Mouse (Mus musculus) midbrain, embryonic 15.5 days (tissue): ENCODE results near the gene Ldlr. TPM values are rescaled to one million over a fixed set of nuclear protein-coding genes. Genes with fewer than 3 reads are reported as not detected.
"Not testable (repeated sequence)": the region's sequence is repeated elsewhere in the genome, so short reads cannot be mapped to it uniquely, and the experiment has no call there.

ENCODE experiments used
- ATAC-seq: fragments of 200-750 bp; cut with Nextera tagmentation; replicated peaks from 2 replicates; pipeline ENCODE4 v1.8.0; 2017; ENCODE audit warnings: moderate TSS enrichment
- H3K27ac ChIP-seq: fragments of 300-500 bp; sonication (generic); 2 replicates; pipeline ENCODE4 v1.5.1; 2015; ENCODE audit warnings: mild to moderate bottlenecking, inconsistent platforms
- H3K27me3 ChIP-seq: fragments of 300-500 bp; sonication (generic); replicated peaks from 2 replicates; pipeline ENCODE4 v1.6.1; 2015; ENCODE audit warnings: inconsistent platforms
- H3K36me3 ChIP-seq: fragments of 300-500 bp; sonication (generic); replicated peaks from 2 replicates; pipeline ENCODE4 v1.6.1; 2015; ENCODE audit warnings: inconsistent platforms
- H3K4me1 ChIP-seq: fragments of 300-500 bp; sonication (generic); 2 replicates; pipeline ENCODE4 v1.6.1; 2015; ENCODE audit warnings: inconsistent platforms
- H3K4me2 ChIP-seq: fragments of 300-500 bp; sonication (generic); 2 replicates; pipeline ENCODE4 v1.6.1; 2015; ENCODE audit warnings: inconsistent platforms, mild to moderate bottlenecking, moderate library complexity
- H3K4me3 ChIP-seq: fragments of 300-500 bp; sonication (generic); 2 replicates; pipeline ENCODE4 v1.5.1; 2015; ENCODE audit warnings: mild to moderate bottlenecking, inconsistent platforms
- H3K9ac ChIP-seq: fragments of 300-500 bp; sonication (generic); 2 replicates; pipeline ENCODE4 v1.6.1; 2015; ENCODE audit warnings: mild to moderate bottlenecking, inconsistent platforms
- H3K9me3 ChIP-seq: fragments of 300-500 bp; sonication (generic); 2 replicates; pipeline ENCODE4 v1.6.1; 2016; ENCODE audit warnings: inconsistent platforms
- WGBS: fragments of 180-500 bp; shearing (Covaris S2); methylation state at CpG from one replicate; pipeline ENCODE4 v1.1.7; 2015; ENCODE audit warnings: mixed read lengths; 5-methylcytosine and 5-hydroxymethylcytosine counted together
- polyA plus RNA-seq: library from polyadenylated mRNA; unstranded; fragments of >200 nt; fragmentation: Nextera tagmentation; extraction: Ambion mirVana; gene quantifications from 2 replicates; pipeline ENCODE4 v1.2.1, GENCODE M21; 2015

Ldlr gene
- polyA plus RNA-seq: 15.8 and 15.9 TPM in 2 replicates

DNA sequence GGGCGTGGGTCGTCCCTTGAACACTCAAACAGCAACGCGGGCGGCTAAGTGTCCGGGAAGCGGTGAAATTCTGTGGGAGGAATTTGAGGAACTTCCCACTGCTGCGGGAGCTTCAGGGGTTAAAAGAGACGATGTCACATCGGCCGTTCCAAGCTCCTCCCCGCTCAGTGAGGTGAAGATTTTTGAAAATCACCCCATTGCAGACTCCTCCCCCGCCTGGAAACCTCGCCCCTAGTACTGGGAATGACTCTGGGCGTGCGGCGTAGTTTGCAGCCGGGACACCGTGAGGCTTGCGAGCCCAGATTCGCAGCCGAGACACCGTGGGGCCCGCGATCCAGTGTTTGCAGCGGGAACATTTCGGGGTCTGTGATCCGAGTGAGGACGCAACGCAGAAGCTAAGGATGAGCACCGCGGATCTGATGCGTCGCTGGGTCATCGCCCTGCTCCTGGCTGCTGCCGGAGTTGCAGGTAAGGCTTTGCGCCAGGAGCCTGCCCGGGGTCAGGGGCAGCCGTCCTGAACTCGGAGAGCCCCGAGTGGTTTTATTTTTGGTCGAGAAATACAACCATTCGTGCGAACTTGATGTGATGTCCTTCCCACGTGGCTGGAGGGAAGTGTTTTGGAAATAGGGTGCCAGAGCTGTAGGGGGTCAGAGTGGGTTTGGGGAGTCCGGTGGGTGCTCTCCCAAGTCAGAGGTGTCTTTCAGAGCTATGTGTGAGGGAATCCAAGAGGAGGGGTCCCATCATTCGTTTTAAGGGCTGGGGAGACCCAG, at the start of gene Ldlr:
Gene Ldlr (plus strand): TSS at position 107 of the 770 bp plus-strand sequence.
- peak within 1 kb of the TSS; percentile 53 for H3K9ac ChIP-seq
- no peaks in the 10 kb centered on the region for H3K9me3 ChIP-seq
- H3K27me3 ChIP-seq: no peaks in the 10 kb centered on the region
- peak; percentile 87 for ATAC-seq
- H3K4me1 ChIP-seq: peaks cover 31% of the 10 kb centered on the region
- H3K36me3 ChIP-seq: no peaks in the 10 kb centered on the region
- peak within 1 kb of the TSS; percentile 81 for H3K4me2 ChIP-seq
- WGBS: under 1% methylated on average over 47 of the region's 47 CpGs
- H3K27ac ChIP-seq: peak within 1 kb of the TSS; percentile 90
- H3K4me3 ChIP-seq: peak within 1 kb of the TSS; percentile 56

DNA sequence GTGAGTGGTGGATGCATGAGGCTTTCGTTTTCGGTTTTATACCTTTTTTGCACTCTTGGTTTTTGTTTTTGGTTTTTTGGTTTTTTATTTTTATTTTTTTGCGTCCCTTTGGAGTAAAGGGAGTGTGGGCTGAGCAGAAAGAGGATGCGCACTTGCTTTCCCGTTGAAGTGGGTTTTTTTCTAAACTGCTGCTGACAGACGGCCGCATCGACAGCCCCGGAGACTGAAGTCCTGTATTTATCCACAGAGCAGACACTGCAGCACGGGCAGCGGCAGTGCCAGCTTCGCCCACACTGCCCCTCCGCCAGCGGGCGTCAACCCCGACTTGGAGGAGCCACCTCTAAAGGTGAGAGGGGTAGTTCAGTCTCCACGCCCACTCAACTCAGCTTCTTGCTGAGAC, 45.6 kb upstream of the Ldlr start:
- Histone ChIP-seq H3K27me3 (no peaks in the 10 kb centered on the region), H3K36me3 (peaks cover 79% of the 10 kb centered on the region), H3K9ac (no peak overlapping the region), H3K4me1 (no peaks in the 10 kb centered on the region), H3K4me3 (no peak overlapping the region), H3K9me3 (no peaks in the 10 kb centered on the region), H3K27ac (no peak overlapping the region), H3K4me2 (no peak overlapping the region)
- ATAC-seq: no peak
- WGBS: 96% methylated on average over 17 of the region's 17 CpGs

DNA sequence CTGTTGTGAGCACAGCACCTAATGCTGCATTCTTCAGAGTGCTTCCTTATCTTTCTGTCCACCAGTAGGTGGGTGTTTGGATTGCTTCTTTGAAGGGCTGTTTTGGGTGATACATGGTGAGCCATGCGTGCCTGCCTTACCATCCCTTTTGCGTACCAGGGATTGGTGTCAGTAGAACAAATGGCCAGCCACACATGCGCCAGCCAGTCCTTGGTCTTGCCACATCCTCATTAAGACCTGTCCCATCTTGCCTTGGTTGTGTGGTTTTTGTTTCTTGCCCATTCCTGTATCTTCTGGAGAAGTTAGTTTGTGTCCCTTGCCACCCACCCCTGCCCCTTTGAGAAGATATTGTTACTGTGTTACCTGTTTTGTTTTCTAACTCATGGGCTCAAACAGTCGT, 42.8 kb upstream of the Ldlr start:
- 89% methylated on average over 4 of the region's 4 CpGs for WGBS
- no peak overlapping the region for H3K4me2 ChIP-seq

DNA sequence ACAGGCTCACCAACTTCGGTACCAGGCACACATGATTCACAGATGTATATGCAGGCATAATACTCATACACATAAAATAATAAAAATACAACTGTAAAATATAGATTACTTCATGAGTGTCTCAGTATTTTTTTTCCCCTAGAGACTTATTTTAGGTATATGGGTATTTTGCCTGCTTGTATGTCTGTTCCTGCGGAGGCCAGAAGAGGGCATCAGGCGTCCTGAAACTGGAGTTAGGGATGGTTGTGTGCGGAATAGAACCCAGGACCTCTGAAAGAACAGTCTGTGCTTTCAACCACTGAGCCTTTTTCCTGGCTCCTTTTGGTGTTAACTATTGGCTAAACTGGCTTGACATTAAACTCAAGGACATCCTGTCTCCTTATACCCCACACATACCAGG, 40.5 kb upstream of the Ldlr start:
- no peaks in the 10 kb centered on the region for H3K4me1 ChIP-seq
- H3K27me3 ChIP-seq: no peaks in the 10 kb centered on the region
- H3K27ac ChIP-seq: no peak overlapping the region
- peaks cover 72% of the 10 kb centered on the region for H3K36me3 ChIP-seq
- no peak overlapping the region for H3K4me2 ChIP-seq
- WGBS: 89% methylated on average over 4 of the region's 4 CpGs
- no peak overlapping the region for H3K4me3 ChIP-seq
- H3K9me3 ChIP-seq: no peaks in the 10 kb centered on the region
- no peak for ATAC-seq
- H3K9ac ChIP-seq: no peak overlapping the region

More for the DNA sequence above, 42.8 kb upstream of the Ldlr start:
- no peak for ATAC-seq
- Histone ChIP-seq H3K9me3 (no peaks in the 10 kb centered on the region), H3K4me3 (no peak overlapping the region), H3K27me3 (no peaks in the 10 kb centered on the region), H3K27ac (no peak overlapping the region), H3K9ac (no peak overlapping the region), H3K4me1 (no peaks in the 10 kb centered on the region), H3K36me3 (peaks cover 72% of the 10 kb centered on the region)

DNA sequence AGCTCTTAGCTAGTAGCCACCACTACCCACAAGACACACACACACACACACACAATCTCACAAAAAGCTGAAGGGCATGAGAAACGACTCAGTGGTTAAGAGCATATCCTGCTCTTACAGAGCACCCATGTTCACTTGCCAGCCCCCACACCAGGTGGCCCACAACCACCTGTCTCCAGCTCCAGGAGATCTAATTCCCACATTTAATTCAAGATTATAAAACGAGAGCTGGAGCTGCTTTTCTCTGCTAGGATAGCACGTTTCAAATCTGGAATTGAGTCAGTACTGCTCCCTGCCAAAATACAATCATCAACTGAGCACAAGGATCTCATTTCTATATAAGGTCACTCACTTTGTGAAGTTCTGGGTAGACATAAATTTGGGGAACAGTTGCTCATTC, 39.4 kb upstream of the Ldlr start:
- H3K4me3 ChIP-seq: no peak overlapping the region
- no peaks in the 10 kb centered on the region for H3K9me3 ChIP-seq
- H3K9ac ChIP-seq: no peak overlapping the region
- ATAC-seq: no peak
- WGBS: 86% methylated on average over 3 of the region's 3 CpGs
- no peaks in the 10 kb centered on the region for H3K27me3 ChIP-seq
- H3K27ac ChIP-seq: no peak overlapping the region
- H3K36me3 ChIP-seq: peaks cover 71% of the 10 kb centered on the region
- H3K4me2 ChIP-seq: no peak overlapping the region
- no peaks in the 10 kb centered on the region for H3K4me1 ChIP-seq

DNA sequence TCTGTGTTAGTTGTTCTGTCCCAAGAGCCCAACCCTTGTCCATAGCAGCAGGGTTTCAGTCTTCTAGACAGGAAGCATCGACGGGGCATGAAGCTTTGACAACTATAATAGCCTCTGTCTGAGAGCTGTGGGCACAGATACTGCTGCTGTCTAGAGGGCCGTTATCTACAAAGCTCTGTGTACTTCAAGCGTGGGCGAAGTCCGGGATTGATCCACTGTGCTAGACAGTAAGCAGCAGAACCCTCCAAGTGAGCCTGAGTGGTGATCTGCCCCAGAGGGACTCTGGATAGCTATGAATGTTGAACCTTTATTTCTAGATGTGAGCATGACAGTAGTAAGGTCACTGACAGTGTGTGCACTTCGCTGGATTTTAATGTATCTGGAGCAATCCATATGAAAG, 34.7 kb upstream of the Ldlr start:
- Histone ChIP-seq H3K9me3 (no peaks in the 10 kb centered on the region), H3K27me3 (no peaks in the 10 kb centered on the region), H3K27ac (no peak overlapping the region), H3K9ac (no peak overlapping the region), H3K36me3 (peaks cover 71% of the 10 kb centered on the region), H3K4me3 (no peak overlapping the region), H3K4me1 (no peaks in the 10 kb centered on the region), H3K4me2 (no peak overlapping the region)
- ATAC-seq: no peak
- 88% methylated on average over 7 of the region's 7 CpGs for WGBS

DNA sequence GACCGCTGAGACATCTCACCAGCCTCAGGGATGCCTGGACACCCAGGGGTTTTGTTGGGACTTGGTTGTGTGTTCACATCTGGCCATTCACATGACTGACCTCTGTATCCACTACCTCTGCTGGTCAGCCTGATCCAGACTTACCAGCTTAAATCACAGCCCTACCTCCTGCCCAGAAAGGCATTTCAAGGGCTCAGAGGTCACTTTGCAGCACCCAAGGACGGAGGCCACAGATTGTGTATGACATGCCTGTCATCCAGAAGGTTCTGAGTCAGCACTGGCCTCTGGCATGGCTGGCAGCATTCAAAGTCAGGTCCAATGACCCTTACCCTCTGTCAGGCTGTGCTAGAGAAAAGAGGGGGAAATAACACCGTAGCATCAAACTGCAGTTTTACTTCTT, 33.3 kb upstream of the Ldlr start:
- H3K36me3 ChIP-seq: peaks cover 67% of the 10 kb centered on the region
- WGBS: 90% methylated on average over 3 of the region's 3 CpGs

DNA sequence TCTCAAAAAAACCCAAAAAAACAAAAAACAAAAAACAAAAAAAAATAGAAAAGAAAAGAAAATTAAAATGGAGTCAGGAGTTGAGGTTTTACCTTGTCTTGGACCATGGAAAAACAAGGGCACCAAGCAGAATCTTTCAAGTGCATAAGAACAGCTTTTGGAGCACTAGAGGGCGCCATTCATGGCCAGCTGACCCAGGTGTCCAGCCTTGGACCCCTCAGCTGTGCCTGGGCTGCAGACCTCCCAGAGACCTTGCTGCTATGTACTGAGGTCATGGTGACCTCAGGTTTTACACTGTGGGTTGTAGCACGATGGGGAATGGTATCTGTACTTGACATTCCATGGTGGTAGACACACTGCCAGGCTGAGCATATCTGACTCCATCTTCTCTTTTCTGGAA, 31.4 kb upstream of the Ldlr start:
- Histone ChIP-seq H3K27me3 (no peaks in the 10 kb centered on the region), H3K4me1 (no peaks in the 10 kb centered on the region), H3K9ac (no peak overlapping the region), H3K27ac (no peak overlapping the region), H3K4me3 (no peak overlapping the region), H3K4me2 (no peak overlapping the region), H3K9me3 (no peaks in the 10 kb centered on the region), H3K36me3 (peaks cover 60% of the 10 kb centered on the region)
- ATAC-seq: no peak
- 55% methylated on average over 2 of the region's 2 CpGs for WGBS

More for the DNA sequence above, 33.3 kb upstream of the Ldlr start:
- H3K27ac ChIP-seq: no peak overlapping the region
- no peak overlapping the region for H3K4me2 ChIP-seq
- no peak overlapping the region for H3K9ac ChIP-seq
- H3K27me3 ChIP-seq: no peaks in the 10 kb centered on the region
- no peaks in the 10 kb centered on the region for H3K9me3 ChIP-seq
- H3K4me3 ChIP-seq: no peak overlapping the region
- H3K4me1 ChIP-seq: no peaks in the 10 kb centered on the region
- no peak for ATAC-seq

DNA sequence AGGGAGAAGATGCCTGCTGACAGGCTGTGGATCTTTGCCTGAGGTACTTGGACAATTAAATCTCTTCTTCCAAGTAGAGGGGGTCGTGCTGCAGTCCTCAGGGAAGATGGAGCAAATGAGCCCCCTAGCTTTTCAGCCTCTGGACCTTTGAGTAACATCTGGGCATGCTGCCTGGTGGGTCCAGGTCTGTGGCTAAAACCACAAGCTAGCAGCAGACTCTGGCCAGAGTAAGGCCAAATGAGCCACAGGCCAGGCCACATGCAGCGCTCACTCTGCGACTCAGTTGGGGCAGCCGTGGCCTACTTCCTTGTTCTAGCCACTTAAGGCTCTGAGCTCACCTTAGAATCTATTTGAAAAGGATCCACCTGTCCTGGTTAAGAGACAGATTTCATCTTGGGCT, 30.8 kb upstream of the Ldlr start:
- H3K4me2 ChIP-seq: no peak overlapping the region
- no peaks in the 10 kb centered on the region for H3K9me3 ChIP-seq
- no peak for ATAC-seq
- peaks cover 59% of the 10 kb centered on the region for H3K36me3 ChIP-seq
- WGBS: 98% methylated on average over 4 of the region's 4 CpGs
- no peak overlapping the region for H3K4me3 ChIP-seq
- no peaks in the 10 kb centered on the region for H3K27me3 ChIP-seq
- no peak overlapping the region for H3K9ac ChIP-seq
- H3K27ac ChIP-seq: no peak overlapping the region
- no peaks in the 10 kb centered on the region for H3K4me1 ChIP-seq

DNA sequence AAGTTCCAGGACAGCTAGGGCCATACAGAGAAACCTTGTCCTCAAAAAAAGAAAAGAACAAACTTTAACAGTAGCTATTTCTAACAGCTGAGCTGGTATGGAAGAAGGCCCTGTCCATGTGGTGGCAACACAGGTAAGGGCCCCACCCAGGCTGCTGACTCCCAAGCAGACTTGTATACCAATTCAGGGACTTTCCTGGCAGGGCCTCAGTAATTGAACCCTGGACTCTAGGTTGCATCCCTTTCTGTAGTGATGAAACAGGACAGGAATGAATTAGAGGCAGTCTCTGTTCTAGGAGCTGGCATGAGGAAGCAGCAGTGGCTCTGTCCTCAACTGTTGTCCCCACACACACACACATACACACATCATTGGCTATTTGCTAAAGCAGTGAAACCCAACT, 29.2 kb upstream of the Ldlr start:
- Histone ChIP-seq H3K4me2 (no peak overlapping the region), H3K9ac (no peak overlapping the region), H3K4me1 (no peaks in the 10 kb centered on the region), H3K27me3 (no peaks in the 10 kb centered on the region), H3K36me3 (peaks cover 49% of the 10 kb centered on the region), H3K4me3 (no peak overlapping the region), H3K9me3 (no peaks in the 10 kb centered on the region), H3K27ac (no peak overlapping the region)
- no peak for ATAC-seq

DNA sequence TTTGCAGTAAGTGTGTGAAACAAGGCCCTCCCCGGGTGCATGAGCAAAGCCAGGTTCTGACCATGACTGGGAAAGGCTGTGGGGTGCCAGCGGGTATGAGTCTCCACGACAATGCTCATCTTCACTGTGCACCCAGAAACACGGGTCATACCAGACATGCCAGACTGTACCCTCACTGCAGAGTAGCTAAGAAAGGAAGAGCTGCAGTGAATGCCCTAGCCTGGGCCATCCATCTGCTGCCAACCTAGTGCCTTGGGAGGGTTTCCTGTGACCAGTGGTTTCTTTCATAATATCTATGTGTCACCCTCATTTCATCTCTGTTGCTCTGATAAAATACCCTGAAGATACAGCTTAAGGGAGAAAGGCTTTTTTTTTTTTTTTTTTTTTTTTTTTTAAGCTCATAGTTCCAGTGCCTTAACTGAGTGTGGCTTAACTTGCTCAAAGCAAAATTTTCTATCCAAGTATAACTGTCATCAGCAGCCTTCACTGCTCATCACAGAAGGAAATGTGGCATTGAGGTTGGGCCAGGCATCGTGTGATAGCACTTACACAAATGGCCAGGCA, 28.0 kb upstream of the Ldlr start:
- no peak overlapping the region for H3K4me2 ChIP-seq
- no peak overlapping the region for H3K27ac ChIP-seq
- WGBS: 91% methylated on average over 5 of the region's 5 CpGs
- H3K36me3 ChIP-seq: peaks cover 48% of the 10 kb centered on the region
- H3K4me3 ChIP-seq: no peak overlapping the region
- ATAC-seq: no peak
- H3K9me3 ChIP-seq: no peaks in the 10 kb centered on the region
- H3K9ac ChIP-seq: no peak overlapping the region
- H3K27me3 ChIP-seq: no peaks in the 10 kb centered on the region
- H3K4me1 ChIP-seq: no peaks in the 10 kb centered on the region

DNA sequence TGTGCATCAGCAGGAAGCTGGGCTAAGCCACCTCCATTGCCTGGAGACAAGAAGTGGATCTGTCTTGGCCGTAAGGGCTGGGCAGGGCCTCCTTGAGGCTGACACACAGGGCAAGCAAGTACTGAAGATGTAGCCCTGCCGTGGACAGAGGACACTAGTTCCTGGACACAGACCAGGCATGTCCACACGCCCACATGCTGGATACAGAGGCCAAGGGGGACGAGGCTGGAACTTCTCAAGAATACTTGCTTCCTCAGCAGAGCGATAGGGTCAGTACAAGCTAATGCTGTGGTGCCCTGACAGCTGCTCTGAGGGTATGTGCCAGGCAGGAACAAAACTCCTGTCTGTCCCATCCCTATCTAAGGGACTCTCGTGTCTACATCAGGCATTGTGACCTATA, 26.2 kb upstream of the Ldlr start:
- H3K27me3 ChIP-seq: no peaks in the 10 kb centered on the region
- H3K27ac ChIP-seq: no peak overlapping the region
- H3K36me3 ChIP-seq: peaks cover 62% of the 10 kb centered on the region
- WGBS: 88% methylated on average over 6 of the region's 6 CpGs
- no peak for ATAC-seq
- H3K4me3 ChIP-seq: no peak overlapping the region
- no peak overlapping the region for H3K9ac ChIP-seq
- H3K9me3 ChIP-seq: no peaks in the 10 kb centered on the region
- no peaks in the 10 kb centered on the region for H3K4me1 ChIP-seq
- no peak overlapping the region for H3K4me2 ChIP-seq

DNA sequence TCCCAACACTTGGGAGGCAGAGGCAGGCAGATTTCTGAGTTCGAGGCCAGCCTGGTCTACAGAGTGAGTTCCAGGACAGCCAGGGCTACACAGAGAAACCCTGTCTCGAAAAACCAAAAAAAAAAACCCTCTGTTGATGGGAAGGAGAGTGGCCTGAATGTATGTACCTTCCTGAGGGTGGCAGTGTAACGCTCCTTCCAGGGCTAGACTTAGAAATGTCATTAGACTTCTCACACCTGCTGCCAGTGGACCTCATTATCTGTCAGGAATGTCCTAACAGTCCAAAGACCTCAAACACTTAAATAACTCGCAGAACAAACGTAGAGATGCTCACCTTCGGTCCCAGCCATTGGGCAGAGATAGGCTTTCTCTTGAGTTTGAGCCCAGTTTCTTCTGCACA, 24.0 kb upstream of the Ldlr start:
- H3K27ac ChIP-seq, H3K4me2 ChIP-seq, H3K4me3 ChIP-seq, H3K9me3 ChIP-seq, H3K9ac ChIP-seq, ATAC-seq, H3K4me1 ChIP-seq, H3K27me3 ChIP-seq: not testable (repeated sequence)
- peaks cover 65% of the 10 kb centered on the region for H3K36me3 ChIP-seq
- 87% methylated on average over 6 of the region's 6 CpGs for WGBS
